Mouse (Mus musculus): ENCODE results near the gene Sash1.

Gene Sash1

DNA sequence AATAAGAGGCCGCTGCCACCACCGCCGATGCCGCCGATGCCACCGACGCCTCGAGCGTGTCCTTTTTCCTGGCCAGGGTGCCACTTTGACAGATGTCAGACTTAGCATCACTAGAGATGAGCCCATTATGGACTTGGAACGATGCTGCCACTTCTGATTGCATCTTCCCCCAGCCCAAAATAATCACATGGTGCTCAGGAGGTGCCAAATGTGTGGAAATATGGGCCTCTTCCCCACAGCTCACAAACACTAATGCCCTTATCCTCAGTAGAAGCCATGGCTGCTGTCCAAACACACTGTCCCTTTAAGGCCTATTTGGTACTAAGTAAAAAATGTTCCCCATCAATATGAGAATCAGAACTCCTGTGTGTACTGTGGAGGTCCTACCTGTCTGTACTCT, 39.6 kb downstream of the Sash1 start:
- WGBS = 91% methylated on average over 10 of the region's 10 CpGs

DNA sequence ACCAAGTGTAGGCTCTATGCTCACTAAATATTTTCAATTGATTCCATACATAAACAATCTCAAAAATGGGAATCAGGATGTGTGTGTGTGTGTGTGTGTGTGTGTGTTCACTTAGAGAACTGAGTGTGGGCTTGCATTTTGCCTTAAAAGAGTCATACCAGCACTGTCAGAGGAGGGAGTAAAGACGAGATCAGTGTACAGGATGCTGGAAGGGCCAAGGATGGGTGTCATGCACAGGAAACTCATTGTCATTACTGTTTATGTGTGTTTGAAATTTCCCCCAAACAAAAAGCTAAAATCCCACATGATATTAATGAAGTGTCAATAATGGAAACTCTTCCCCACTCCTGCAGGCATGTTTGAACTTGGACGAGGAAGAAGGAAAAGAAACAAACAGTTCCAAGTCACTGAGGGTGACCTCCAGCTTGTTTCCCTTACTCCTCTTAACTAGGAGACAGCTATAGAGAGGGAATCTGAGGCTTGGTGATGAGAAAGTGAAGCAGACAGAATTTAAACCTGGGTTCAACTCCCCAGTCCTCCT, 40.6 kb downstream of the Sash1 start:
- WGBS = 63% methylated on average over 2 of the region's 2 CpGs

DNA sequence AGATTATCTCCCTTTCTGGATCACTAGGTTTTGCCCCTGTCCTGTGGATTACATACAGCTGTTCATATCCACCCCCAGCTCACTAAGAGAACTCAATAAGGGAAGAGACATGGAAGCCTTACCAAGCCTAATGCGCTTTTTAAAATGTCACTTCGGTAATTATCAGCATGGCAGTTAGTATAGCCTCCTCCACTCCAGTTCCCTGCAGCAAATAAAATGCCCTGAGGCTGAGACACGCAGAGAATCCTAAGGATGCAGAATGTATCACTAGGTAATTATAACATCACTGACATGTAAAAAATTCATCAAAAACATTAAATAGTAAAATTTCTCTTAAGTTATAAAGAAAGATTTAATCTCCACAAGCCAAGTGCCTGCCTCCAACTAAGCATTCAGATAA, 45.9 kb downstream of the Sash1 start:
- WGBS = 74% methylated on average over 3 of the region's 3 CpGs

GRCm38 (mm10) chr10:8833816-8834464, 51.9 kb downstream of the Sash1 start:
- WGBS = 73% methylated on average over 17 of the region's 17 CpGs

GRCm38 (mm10) chr10:8826303-8826702, 59.6 kb downstream of the Sash1 start:
- WGBS = 47% methylated on average over 10 of the region's 10 CpGs

DNA sequence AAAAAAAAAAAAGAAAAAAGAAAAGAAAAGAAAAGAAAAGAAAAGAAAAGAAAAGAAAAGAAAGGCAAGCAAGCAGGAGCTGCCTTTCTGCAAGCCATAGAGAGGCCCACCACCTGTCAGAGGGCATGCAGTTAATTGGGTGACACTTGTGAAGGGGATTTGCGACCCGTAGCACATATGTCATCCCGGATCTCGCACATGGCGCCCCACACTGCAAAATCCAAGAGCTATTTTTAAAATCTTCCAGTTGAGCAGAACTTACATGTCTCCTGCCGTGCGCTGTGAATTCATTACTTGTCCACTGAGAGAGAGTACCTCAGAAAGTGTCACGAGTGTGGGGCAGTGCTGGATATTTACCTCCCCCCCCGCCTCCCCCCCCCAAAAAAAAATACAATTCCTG, 60.0 kb downstream of the Sash1 start:
- 52% methylated on average over 9 of the region's 9 CpGs for WGBS

DNA sequence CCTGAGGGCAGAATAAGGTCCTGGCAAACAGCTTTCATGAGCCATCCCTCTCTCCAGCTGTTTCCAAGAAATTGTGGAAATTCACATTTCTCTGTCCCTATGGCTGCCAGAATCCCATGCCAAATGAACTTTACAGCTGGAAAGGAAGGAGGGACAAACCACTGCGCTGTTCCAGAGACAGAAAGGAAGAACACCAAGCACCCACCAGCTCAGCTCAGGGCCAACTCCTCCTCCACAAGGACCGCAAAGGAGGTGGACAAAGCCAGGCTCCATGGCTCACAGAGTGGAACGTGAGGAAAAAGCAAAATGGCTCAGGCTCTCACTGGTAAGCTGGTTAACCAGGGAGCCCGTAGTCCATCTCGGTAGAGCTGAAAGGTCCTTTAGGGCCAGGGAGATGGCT, 67.8 kb downstream of the Sash1 start:
- WGBS = 70% methylated on average over 5 of the region's 5 CpGs

- WGBS = 64% methylated on average over 18 of the region's 18 CpGs
Measured at GRCm38 (mm10) chr10:8813984-8814578, 71.8 kb downstream of the Sash1 start.

GRCm38 (mm10) chr10:8813259-8813658, 72.6 kb downstream of the Sash1 start:
- 48% methylated on average over 14 of the region's 14 CpGs for WGBS

GRCm38 (mm10) chr10:8812807-8813206, 73.1 kb downstream of the Sash1 start:
- WGBS = 73% methylated on average over 8 of the region's 8 CpGs

- 67% methylated on average over 4 of the region's 4 CpGs for WGBS
Measured at GRCm38 (mm10) chr10:8811261-8812039, 74.4 kb downstream of the Sash1 start.

- 83% methylated on average over 7 of the region's 7 CpGs for WGBS
Measured at GRCm38 (mm10) chr10:8810496-8810895, 75.4 kb downstream of the Sash1 start.

DNA sequence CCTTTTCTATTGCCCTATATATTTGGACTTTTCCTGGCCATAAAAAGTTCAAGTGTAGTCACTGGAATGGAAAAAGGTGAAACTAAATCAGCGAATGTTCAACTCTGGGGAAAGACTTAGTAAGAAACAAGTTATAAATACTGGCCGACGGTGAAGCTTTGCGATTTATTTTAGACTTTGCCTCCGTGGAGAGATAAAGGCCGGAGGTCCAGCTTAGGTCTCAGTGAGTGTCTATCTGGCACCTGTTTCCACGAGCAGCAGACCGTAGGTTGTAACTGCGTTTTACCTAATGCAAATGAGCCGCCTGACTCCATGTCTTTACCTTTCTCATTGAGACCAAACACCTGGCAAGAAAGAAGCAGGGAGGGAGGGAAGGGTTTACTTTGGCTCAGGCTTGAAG, 77.5 kb downstream of the Sash1 start:
- 95% methylated on average over 10 of the region's 10 CpGs for WGBS

- 73% methylated on average over 9 of the region's 9 CpGs for WGBS
Measured at GRCm38 (mm10) chr10:8807581-8807980, 78.3 kb downstream of the Sash1 start.

DNA sequence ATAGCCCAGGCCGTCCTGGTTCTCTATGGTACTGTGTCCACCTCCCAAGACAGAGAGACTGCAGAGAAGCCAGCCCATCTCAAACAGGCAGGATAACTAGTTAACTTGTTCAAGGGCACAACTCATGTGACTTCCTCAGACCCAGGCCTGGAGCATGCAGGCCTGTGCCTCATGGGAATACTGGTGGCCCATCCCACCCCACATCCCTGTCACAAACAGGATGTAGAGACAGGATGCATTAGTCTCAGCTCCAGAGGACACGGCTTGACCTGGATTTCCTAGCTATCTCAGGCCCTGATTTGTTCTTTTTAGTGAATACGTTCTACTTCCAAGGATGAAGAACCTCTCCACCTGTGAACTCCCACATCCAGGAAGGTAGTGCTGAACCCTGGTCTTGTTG, 80.5 kb downstream of the Sash1 start:
- 91% methylated on average over 3 of the region's 3 CpGs for WGBS

DNA sequence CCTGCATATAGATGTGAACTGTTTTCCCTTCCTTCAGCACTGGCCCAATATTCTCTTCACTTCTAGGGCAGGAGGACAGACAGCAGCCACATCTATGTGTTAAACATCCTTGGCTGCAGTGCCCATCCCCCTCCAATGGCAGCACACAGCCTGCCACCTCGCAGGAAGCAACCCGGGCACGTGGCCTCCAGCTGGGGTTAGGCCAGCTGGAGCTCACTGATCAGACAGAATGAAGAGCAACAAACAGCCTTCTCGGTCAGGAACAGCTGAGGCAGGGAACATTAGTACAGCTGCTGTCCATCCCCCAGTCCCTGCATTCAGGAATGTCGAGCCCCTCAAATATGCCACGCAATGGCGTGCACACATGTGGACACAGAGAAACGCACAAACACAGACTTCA, 81.6 kb downstream of the Sash1 start:
- 37% methylated on average over 8 of the region's 8 CpGs for WGBS

DNA sequence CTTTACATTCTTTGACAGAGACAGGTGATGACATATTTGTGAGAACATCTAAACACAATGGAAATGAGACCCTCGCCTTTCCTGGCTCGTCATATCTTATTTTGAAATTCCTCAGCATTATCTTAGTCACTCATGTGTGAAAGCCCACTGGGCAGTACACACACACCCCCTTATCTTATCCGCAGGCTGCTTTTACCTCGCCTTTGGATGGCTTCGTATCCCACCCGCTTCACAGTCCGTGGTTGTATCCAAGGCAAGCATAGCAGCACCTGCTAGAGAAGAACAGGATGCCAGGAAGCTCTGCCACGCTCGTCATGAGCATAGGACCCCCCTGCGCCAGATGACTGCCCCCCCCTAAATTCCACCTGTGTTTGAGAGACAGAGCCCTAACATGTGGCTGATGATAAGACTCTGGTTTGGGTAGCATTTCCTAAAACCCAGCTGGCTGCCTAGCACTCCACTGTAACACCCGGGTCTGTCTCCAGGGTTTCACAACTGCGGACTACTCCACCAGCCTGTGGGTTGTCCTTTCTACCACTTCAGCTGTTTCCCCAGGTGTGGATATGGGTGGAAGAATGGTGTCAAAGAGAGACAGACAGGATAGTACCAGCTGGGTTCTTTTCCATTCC, 84.0 kb downstream of the Sash1 start:
- WGBS = 47% methylated on average over 12 of the region's 12 CpGs

DNA sequence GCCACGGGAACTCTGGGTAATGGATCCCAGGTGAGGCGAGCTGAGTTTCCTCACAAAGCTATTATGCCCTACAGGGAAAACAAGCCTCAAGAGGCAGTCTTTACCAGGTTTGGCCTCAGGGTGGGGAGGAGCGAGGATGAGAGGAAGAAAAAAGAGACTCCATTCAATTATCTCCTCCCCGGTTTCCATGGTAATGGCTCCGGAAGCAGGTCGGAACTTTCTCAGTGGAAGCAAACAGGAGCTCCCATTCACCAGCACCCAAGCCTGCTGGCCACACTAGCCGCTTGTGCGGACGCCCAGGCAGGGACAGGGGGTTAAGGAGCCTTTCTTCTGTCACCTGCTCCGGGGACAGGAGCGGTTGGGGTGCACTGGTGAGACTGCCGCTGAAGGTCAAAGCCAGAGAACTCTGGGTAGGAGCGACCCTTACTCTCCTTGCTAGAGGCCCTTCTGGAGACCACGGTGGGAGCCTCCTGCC, 84.7 kb downstream of the Sash1 start:
- 16% methylated on average over 14 of the region's 14 CpGs for WGBS

DNA sequence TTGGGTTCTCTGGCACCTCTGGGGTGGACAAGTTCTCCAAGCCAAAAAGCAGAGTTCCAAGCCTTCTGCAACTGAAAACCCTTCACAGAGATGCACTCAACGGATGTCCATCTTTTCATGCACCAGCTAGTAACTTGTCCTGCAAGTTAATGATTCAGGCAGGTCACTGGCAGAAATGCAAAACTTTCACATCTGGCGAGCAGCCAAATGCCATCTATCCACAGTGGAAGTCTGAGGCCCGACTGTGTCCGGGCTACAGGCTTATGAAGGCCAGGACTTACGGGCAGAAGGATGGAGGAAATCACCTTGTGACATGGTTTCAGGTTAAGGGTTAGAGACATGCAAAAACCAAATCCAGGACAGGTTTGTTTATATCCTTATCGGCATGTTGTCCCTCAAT, 88.0 kb downstream of the Sash1 start:
- 70% methylated on average over 6 of the region's 6 CpGs for WGBS

DNA sequence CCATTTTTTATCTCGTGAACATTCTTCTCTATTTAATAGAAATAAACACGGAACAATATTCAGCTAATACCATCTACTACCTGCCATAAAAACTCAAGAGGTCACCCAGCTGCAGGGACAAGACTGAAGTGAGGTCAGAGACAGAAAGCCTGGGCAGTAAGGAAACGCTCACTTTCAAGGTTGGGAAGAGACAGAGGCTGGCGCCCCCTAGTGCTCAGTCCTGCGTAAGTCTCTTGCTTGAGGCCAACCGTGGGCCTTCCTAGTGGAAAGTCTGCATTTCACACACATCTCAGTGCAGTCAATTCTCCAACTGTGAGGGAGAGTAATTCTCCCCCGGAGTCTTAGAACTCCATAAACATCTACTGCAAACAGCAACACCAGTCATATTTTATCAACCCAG, 90.5 kb downstream of the Sash1 start:
- 33% methylated on average over 7 of the region's 7 CpGs for WGBS

DNA sequence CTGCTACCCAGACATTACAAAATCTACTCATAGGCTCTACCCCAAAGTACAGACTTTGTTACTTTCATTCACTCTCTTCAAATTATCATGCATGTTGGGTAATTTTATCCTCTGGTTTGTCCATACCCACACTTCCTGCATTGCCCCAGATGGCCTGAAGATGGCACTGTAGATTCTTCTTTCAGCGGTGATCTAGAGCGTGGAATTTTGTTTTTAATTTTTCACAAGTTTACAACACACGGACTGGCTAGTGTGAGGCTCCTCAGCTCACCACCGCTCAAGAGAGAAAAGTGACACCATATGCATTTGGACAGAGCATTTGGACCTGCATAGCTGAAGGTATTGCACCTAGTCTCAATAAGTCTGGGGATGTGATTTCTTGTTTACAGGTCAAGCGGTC, 93.5 kb downstream of the Sash1 start:
- 27% methylated on average over 5 of the region's 5 CpGs for WGBS

GRCm38 (mm10) chr10:8789096-8789495, 96.8 kb downstream of the Sash1 start:
- WGBS = 98% methylated on average over 6 of the region's 6 CpGs
